Mouse (Mus musculus) telencephalon, adult 2 months (tissue): ENCODE measurements at regions not wholly inside any gene's neighbourhood (a gene's known extent, or its start where the extent isn't known, plus 50 kb on each side); places are given as distances from the start of the nearest gene placed in this dataset.

ENCODE experiments used
- DNase-seq: peaks from one replicate; pipeline ENCODE4 v3.0.0-alpha.2; 2011; ENCODE audit warnings: low read depth, low spot score

- DNase-seq: peak; percentile 16
Observed at GRCm38 (mm10) chrX:68146165-68146564, 224.9 kb upstream of the 4933436I01Rik start.
